23 mouse cellular contexts compared by ENCODE assay signal in genomic region chr17:27393931-27394330, GRCm38 (mm10).
A peak's percentile ranks its signal among the peaks of the same experiment; 100 is the strongest.
DNase-seq lines count a peak whose midpoint lies in the region; ATAC-seq and TF ChIP-seq lines count a peak whose summit lies in the region.
"Had no signal": no experiment of that assay in that cellular context is flagged by ENCODE, and none has a peak within 500 bp of the region (broad histone marks: within the 10 kb centered on the region; RNA-seq: fewer than 3 reads in every experiment).

No protein-coding gene starts in this region.

- WGBS in hindbrain, embryonic 10.5 days = 83% methylated on average over 5 of the region's 5 CpGs
- WGBS in hindbrain, embryonic 12.5 days = 61% methylated on average over 5 of the region's 5 CpGs
- WGBS in midbrain, embryonic 14.5 days = 54% methylated on average over 5 of the region's 5 CpGs
- WGBS in midbrain, embryonic 15.5 days = 48% methylated on average over 5 of the region's 5 CpGs
- 73% methylated on average over 5 of the region's 5 CpGs for WGBS in heart, adult 2 months

- intact Hi-C loops in heart, adult 2 months (cut with DNase I) = no loop called here

- DNase-seq in hindbrain, embryonic 10.5 days (ENCODE audit: low spot score) = no peak
- peak; percentile 49 for DNase-seq in midbrain, embryonic 14.5 days
- DNase-seq in adrenal gland, postnatal 36 days = peak; percentile 54 to 57
- no peak for DNase-seq in heart, adult 2 months
- DNase-seq: cerebellum, adult 8-10 months; heart, postnatal 14 days; kidney, adult 9 months; kidney, postnatal 14 days; layer of hippocampus, postnatal 36 days; liver, embryonic 13.5 days; lung, embryonic 14.5 days; lung, postnatal 36 days; thymus, postnatal 25 days had no signal

- ATAC-seq in hindbrain, embryonic 12.5 days (ENCODE audit: low FRiP score) = no peak
- no peak for ATAC-seq in midbrain, embryonic 14.5 days (ENCODE audit: low FRiP score, low TSS enrichment)
- no peak for ATAC-seq in midbrain, embryonic 15.5 days (replicated peaks)
- ATAC-seq in frontal cortex, adult (ENCODE audit: low TSS enrichment) = no peak
- ATAC-seq: forebrain, embryonic 16.5 days; intestine, embryonic 16.5 days had no signal

- H3K79me2 ChIP-seq in heart, adult 2 months (replicated peaks; ENCODE audit: control insufficient read depth, insufficient read depth, low read length) = no peaks in the 10 kb centered on the region

- H3K4me1 ChIP-seq in hindbrain, embryonic 10.5 days (replicated peaks) = peaks cover 44% of the 10 kb centered on the region
- H3K4me1 ChIP-seq in hindbrain, embryonic 12.5 days = peaks cover 40% of the 10 kb centered on the region
- H3K4me1 ChIP-seq in midbrain, embryonic 14.5 days (ENCODE audit: control insufficient read depth, insufficient read depth, low read length) = peaks cover 21% of the 10 kb centered on the region
- H3K4me1 ChIP-seq in midbrain, embryonic 15.5 days = peaks cover 27% of the 10 kb centered on the region
- no peaks in the 10 kb centered on the region for H3K4me1 ChIP-seq in heart, adult 2 months (ENCODE audit: control insufficient read depth, insufficient read depth, low read length)
- H3K4me1 ChIP-seq: liver, embryonic 13.5 days; megakaryocyte, embryonic 14.5 days; stomach, embryonic 15.5 days had no signal

- no peak overlapping the region for H3K9ac ChIP-seq in hindbrain, embryonic 12.5 days
- no peak overlapping the region for H3K9ac ChIP-seq in midbrain, embryonic 14.5 days (replicated peaks; ENCODE audit: low read length)
- no peak overlapping the region for H3K9ac ChIP-seq in midbrain, embryonic 15.5 days
- H3K9ac ChIP-seq in heart, adult 2 months (ENCODE audit: low read depth, low read length) = no peak overlapping the region
- H3K9ac ChIP-seq: heart, embryonic 12.5 days; hindbrain, embryonic 15.5 days; limb, embryonic 13.5 days; liver, embryonic 13.5 days; lung, embryonic 14.5 days; stomach, embryonic 15.5 days had no signal

- H3K4me3 ChIP-seq in hindbrain, embryonic 10.5 days = no peak overlapping the region
- H3K4me3 ChIP-seq in hindbrain, embryonic 12.5 days = no peak overlapping the region
- H3K4me3 ChIP-seq in midbrain, embryonic 14.5 days (replicated peaks; ENCODE audit: low read depth, low read length) = no peak overlapping the region
- H3K4me3 ChIP-seq in midbrain, embryonic 15.5 days = no peak overlapping the region
- no peak overlapping the region for H3K4me3 ChIP-seq in heart, adult 2 months
- H3K4me3 ChIP-seq: heart, embryonic 12.5 days; hindbrain, embryonic 15.5 days; limb, embryonic 13.5 days; liver, embryonic 13.5 days; megakaryocyte, embryonic 14.5 days; stomach, embryonic 15.5 days had no signal

- H3K4me2 ChIP-seq in hindbrain, embryonic 12.5 days (replicated peaks) = no peak overlapping the region
- no peak overlapping the region for H3K4me2 ChIP-seq in midbrain, embryonic 14.5 days (ENCODE audit: low read length)
- H3K4me2 ChIP-seq in midbrain, embryonic 15.5 days = no peak overlapping the region
- H3K4me2 ChIP-seq: heart, embryonic 12.5 days; hindbrain, embryonic 15.5 days; limb, embryonic 13.5 days; liver, embryonic 13.5 days; lung, embryonic 14.5 days; stomach, embryonic 15.5 days had no signal

- TF ChIP-seq POLR2A in heart, adult 2 months (IDR thresholded peaks at IDR 0.05; ENCODE audit: insufficient read depth, low read depth, low read length) = no peak

- H3K27ac ChIP-seq in hindbrain, embryonic 10.5 days = peak overlapping the region; percentile 53; the same call in 1 of the 2 replicates
- no peak overlapping the region for H3K27ac ChIP-seq in hindbrain, embryonic 12.5 days
- no peak overlapping the region; the same call in 1 of the 2 replicates for H3K27ac ChIP-seq in midbrain, embryonic 14.5 days (replicated peaks; ENCODE audit: low read depth, low read length)
- no peak overlapping the region for H3K27ac ChIP-seq in midbrain, embryonic 15.5 days
- H3K27ac ChIP-seq in heart, adult 2 months = no peak overlapping the region
- H3K27ac ChIP-seq: limb, embryonic 13.5 days; liver, embryonic 13.5 days; stomach, embryonic 15.5 days had no signal

- no peaks in the 10 kb centered on the region for H3K9me3 ChIP-seq in hindbrain, embryonic 10.5 days
- no peaks in the 10 kb centered on the region for H3K9me3 ChIP-seq in hindbrain, embryonic 12.5 days (replicated peaks)
- no peaks in the 10 kb centered on the region for H3K9me3 ChIP-seq in midbrain, embryonic 14.5 days (ENCODE audit: control insufficient read depth, low read length)
- no peaks in the 10 kb centered on the region for H3K9me3 ChIP-seq in midbrain, embryonic 15.5 days
- H3K9me3 ChIP-seq: heart, embryonic 12.5 days; hindbrain, embryonic 15.5 days; limb, embryonic 13.5 days; liver, embryonic 13.5 days; stomach, embryonic 15.5 days had no signal

- no peak for TF ChIP-seq EP300 in heart, adult 2 months (IDR thresholded peaks at IDR 0.05; ENCODE audit: insufficient read depth, low read depth, low read length)

- no peaks in the 10 kb centered on the region for H3K27me3 ChIP-seq in hindbrain, embryonic 10.5 days (ENCODE audit: insufficient read depth, poor library complexity, severe bottlenecking)
- H3K27me3 ChIP-seq in hindbrain, embryonic 12.5 days = no peaks in the 10 kb centered on the region
- no peaks in the 10 kb centered on the region for H3K27me3 ChIP-seq in midbrain, embryonic 14.5 days (ENCODE audit: control insufficient read depth, insufficient read depth, low read length)
- no peaks in the 10 kb centered on the region for H3K27me3 ChIP-seq in midbrain, embryonic 15.5 days (replicated peaks)
- H3K27me3 ChIP-seq in heart, adult 2 months (ENCODE audit: control insufficient read depth, insufficient read depth, low read length) = no peaks in the 10 kb centered on the region
- H3K27me3 ChIP-seq: hindbrain, embryonic 15.5 days; limb, embryonic 13.5 days; liver, embryonic 13.5 days; stomach, embryonic 15.5 days had no signal

- H3K36me3 ChIP-seq in hindbrain, embryonic 10.5 days = no peaks in the 10 kb centered on the region
- H3K36me3 ChIP-seq in hindbrain, embryonic 12.5 days = no peaks in the 10 kb centered on the region
- no peaks in the 10 kb centered on the region for H3K36me3 ChIP-seq in midbrain, embryonic 14.5 days (ENCODE audit: control insufficient read depth, insufficient read depth, low read length)
- no peaks in the 10 kb centered on the region for H3K36me3 ChIP-seq in midbrain, embryonic 15.5 days (replicated peaks)
- no peaks in the 10 kb centered on the region for H3K36me3 ChIP-seq in heart, adult 2 months (ENCODE audit: control insufficient read depth, insufficient read depth, low read length)
- H3K36me3 ChIP-seq: heart, embryonic 12.5 days; hindbrain, embryonic 15.5 days; limb, embryonic 13.5 days; liver, embryonic 13.5 days; stomach, embryonic 15.5 days had no signal

- TF ChIP-seq CTCF in heart, adult 2 months (IDR thresholded peaks at IDR 0.05) = no peak

Comparison
In these comparisons a context has a peak if more than half of its experiments do, and no peak if none do; other contexts are left out.
1. DNase-seq: peak in midbrain, embryonic 14.5 days (single experiment) and adrenal gland, postnatal 36 days (2 of 2); none in hindbrain, embryonic 10.5 days (single experiment) and heart, adult 2 months (0 of 2).